Mouse (Mus musculus) midbrain, embryonic 11.5 days (tissue): ENCODE results near the gene Cd151. TPM values are rescaled to one million over a fixed set of nuclear protein-coding genes. Genes with fewer than 3 reads are reported as not detected.
A peak's percentile ranks its signal among the peaks of the same experiment; 100 is the strongest.

Experiments
- ATAC-seq: fragments of 200-750 bp; cut with Nextera tagmentation; 2 replicates; pipeline ENCODE4 v1.8.0; 2017; ENCODE audit warnings: moderate TSS enrichment, moderate library complexity; ENCODE audit not compliant: low FRiP score
- DNase-seq: peaks from one replicate; pipeline ENCODE4 v3.0.0; 2015; ENCODE audit warnings: low spot score; ENCODE audit errors: missing footprints
- H3K27ac ChIP-seq: fragments of 300-500 bp; sonication (generic); 2 replicates; pipeline ENCODE4 v1.5.1; 2014; ENCODE audit warnings: low read depth, low read length
- H3K27me3 ChIP-seq: fragments of 300-500 bp; sonication (generic); 2 replicates; pipeline ENCODE4 v1.6.1; 2014; ENCODE audit warnings: mild to moderate bottlenecking, low read length, moderate library complexity, mixed read lengths; ENCODE audit not compliant: control insufficient read depth, insufficient read depth
- H3K36me3 ChIP-seq: fragments of 300-500 bp; sonication (generic); 2 replicates; pipeline ENCODE4 v1.6.1; 2014; ENCODE audit warnings: mild to moderate bottlenecking, low read length, moderate library complexity, mixed read lengths; ENCODE audit not compliant: control insufficient read depth, insufficient read depth
- H3K4me1 ChIP-seq: fragments of 300-500 bp; sonication (generic); 2 replicates; pipeline ENCODE4 v1.6.1; 2014; ENCODE audit warnings: low read length; ENCODE audit not compliant: control insufficient read depth, insufficient read depth
- H3K4me2 ChIP-seq: fragments of 300-500 bp; sonication (generic); 2 replicates; pipeline ENCODE4 v1.6.1; 2014; ENCODE audit warnings: mild to moderate bottlenecking, moderate library complexity
- H3K4me3 ChIP-seq: fragments of 300-500 bp; sonication (generic); 2 replicates; pipeline ENCODE4 v1.5.1; 2014; ENCODE audit warnings: low read depth, low read length
- H3K9ac ChIP-seq: fragments of 300-500 bp; sonication (generic); 2 replicates; pipeline ENCODE4 v1.6.1; 2014; ENCODE audit warnings: low read length
- H3K9me3 ChIP-seq: fragments of 300-500 bp; sonication (generic); 2 replicates; pipeline ENCODE4 v1.6.1; 2016; ENCODE audit warnings: low read length; ENCODE audit not compliant: control insufficient read depth
- WGBS: fragments of 180-500 bp; shearing (Covaris S2); extraction: QIAGEN DNeasy Blood & Tissue Kit; methylation state at CpG from one replicate; pipeline ENCODE4 v1.1.7; 2014; 5-methylcytosine and 5-hydroxymethylcytosine counted together
- polyA plus RNA-seq: library from polyadenylated mRNA; unstranded; fragments of >200 nt; fragmentation: Nextera tagmentation; extraction: Ambion mirVana; gene quantifications from 2 replicates; pipeline ENCODE4 v1.2.1, GENCODE M21; 2014

Cd151 gene
- polyA plus RNA-seq, 1 experiment from 2014 or later = 36.6 TPM

DNA sequence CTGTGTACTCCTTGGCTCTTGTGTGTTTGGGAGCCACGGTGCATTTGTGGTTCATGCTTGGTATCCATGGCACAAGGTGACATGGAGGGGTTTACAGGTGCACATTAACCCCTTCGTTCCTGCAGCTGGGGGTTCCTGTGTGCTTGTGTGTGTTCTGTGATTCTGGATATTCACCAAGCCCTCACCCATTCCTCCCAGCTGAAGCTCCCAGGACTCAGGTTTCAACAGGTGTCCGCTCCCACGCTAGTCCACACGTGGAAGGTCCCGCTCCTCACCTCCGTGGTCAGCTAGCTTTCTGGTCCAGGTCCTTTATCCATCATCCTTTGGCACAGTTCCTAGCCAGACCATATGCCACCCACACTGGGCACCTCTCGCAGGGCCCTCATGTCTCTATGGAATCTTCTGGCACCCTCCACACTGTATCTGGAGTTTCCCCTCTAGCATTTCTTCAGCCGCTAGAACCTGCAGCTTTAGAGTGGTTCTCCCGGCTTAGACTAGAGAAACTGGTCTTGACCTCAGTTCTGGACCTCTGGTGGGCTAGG is 514 bp upstream of the Cd151 start:
- Histone ChIP-seq H3K9ac (peak overlapping the region; percentile 81; the same call in 1 of the 2 replicates), H3K27ac (no peak overlapping the region), H3K27me3 (peaks cover 54% of the 10 kb centered on the region), H3K4me2 (peak overlapping the region; percentile 72), H3K36me3 (peaks cover 2% of the 10 kb centered on the region; the same call in 1 of the 2 replicates), H3K4me1 (peaks cover 29% of the 10 kb centered on the region), H3K9me3 (no peaks in the 10 kb centered on the region), H3K4me3 (peak overlapping the region; percentile 68)
- ATAC-seq (no peak), DNase-seq (peak; percentile 84)
- 58% methylated on average over 10 of the region's 10 CpGs for WGBS

DNA sequence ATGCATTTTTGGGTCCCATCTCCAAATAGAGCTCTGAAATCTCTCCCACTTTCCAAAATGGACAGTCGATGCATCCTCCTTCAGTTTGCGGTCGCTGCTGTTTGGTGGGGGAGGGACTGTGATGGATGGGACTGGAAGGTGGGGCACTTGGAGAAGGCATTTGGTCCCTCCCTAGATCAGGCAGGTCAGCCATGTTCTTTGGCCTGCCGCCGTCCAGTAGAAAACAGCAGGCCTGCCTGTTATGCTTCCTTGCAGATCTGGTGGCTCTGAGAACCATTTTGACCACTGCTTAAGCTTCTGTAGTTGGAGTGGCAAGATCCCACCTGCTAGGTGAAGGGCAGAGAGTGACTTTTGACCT is 951 bp downstream of the Cd151 start:
- Histone ChIP-seq H3K9me3 (no peaks in the 10 kb centered on the region), H3K27ac (peak overlapping the region; percentile 66), H3K4me2 (peak overlapping the region; percentile 72), H3K9ac (peak overlapping the region; percentile 81), H3K36me3 (peaks cover 8% of the 10 kb centered on the region; the same call in 1 of the 2 replicates), H3K4me3 (peak overlapping the region; percentile 68), H3K27me3 (peaks cover 39% of the 10 kb centered on the region), H3K4me1 (peaks cover 25% of the 10 kb centered on the region)
- DNase-seq (peak; percentile 90), ATAC-seq (0 out of 2 replicates have a peak, but pooled peaks have one; percentile 8)
- WGBS = 28% methylated on average over 5 of the region's 5 CpGs

DNA sequence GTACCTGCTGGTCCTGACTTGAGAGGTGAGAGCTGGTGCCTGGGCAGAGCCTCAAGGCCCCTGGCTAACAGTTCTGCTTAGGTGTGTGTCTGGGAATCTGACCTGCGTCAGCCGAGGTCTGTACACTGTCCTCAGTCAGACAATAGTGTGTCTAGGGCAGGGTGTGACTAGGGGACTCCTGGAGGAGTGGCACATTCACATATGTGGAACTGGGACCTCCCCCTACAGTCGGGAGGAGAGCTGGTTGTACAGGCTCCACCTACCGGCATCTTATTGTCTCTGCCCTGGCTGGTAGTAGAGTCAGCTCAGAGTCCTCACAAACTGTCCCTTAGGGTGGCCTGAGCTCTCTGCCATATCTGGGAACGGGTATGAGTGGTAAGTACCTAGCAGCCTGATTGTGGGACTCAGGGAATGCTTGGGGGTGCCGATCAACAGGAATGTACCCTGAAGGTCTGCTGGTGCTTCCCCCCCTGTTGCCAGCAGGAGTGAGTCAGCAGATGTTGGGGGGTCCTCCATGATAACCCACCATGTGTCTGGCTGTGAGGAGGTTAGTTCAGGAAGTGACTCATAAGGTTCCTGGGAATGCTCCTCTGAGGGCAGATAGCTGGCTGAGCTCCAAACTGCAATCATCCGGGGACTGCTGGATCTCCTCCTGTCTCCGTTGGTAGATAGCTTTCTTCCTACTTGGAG is 1.5 kb downstream of the Cd151 start:
- peak overlapping the region; percentile 66 for H3K27ac ChIP-seq
- ATAC-seq = peak; percentile 81
- 28% methylated on average over 8 of the region's 8 CpGs for WGBS
- peaks cover 8% of the 10 kb centered on the region; the same call in 1 of the 2 replicates for H3K36me3 ChIP-seq
- peak overlapping the region; percentile 72 for H3K4me2 ChIP-seq
- H3K4me3 ChIP-seq = peak overlapping the region; percentile 68
- no peaks in the 10 kb centered on the region for H3K9me3 ChIP-seq
- H3K27me3 ChIP-seq = peaks cover 34% of the 10 kb centered on the region
- DNase-seq = peak; percentile 90
- peak overlapping the region; percentile 81 for H3K9ac ChIP-seq
- peaks cover 27% of the 10 kb centered on the region for H3K4me1 ChIP-seq

DNA sequence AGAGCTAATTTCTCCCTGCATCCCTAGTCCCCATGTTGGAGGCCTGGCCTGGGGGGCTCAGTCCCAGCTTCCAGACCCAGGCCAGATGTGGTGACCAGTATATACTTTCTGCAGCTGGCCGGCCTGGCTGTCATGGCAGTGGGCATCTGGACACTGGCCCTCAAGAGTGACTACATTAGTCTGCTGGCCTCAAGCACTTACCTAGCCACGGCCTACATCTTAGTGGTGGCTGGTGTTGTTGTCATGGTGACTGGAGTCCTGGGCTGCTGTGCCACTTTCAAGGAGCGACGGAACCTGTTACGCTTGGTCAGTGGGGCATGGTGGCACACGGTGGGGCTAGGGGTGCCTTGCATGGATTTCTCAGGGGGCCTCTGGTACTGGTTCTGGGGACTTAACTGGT is 2.2 kb downstream of the Cd151 start:
- Histone ChIP-seq H3K9me3 (no peaks in the 10 kb centered on the region), H3K4me2 (peak overlapping the region; percentile 72), H3K36me3 (peaks cover 8% of the 10 kb centered on the region; the same call in 1 of the 2 replicates), H3K4me3 (peak overlapping the region; percentile 7), H3K4me1 (peaks cover 34% of the 10 kb centered on the region), H3K27ac (no peak overlapping the region), H3K9ac (peak overlapping the region; percentile 81; the same call in 1 of the 2 replicates), H3K27me3 (peaks cover 27% of the 10 kb centered on the region)
- ATAC-seq = no peak
- peak; percentile 76 for DNase-seq
- 53% methylated on average over 6 of the region's 6 CpGs for WGBS

DNA sequence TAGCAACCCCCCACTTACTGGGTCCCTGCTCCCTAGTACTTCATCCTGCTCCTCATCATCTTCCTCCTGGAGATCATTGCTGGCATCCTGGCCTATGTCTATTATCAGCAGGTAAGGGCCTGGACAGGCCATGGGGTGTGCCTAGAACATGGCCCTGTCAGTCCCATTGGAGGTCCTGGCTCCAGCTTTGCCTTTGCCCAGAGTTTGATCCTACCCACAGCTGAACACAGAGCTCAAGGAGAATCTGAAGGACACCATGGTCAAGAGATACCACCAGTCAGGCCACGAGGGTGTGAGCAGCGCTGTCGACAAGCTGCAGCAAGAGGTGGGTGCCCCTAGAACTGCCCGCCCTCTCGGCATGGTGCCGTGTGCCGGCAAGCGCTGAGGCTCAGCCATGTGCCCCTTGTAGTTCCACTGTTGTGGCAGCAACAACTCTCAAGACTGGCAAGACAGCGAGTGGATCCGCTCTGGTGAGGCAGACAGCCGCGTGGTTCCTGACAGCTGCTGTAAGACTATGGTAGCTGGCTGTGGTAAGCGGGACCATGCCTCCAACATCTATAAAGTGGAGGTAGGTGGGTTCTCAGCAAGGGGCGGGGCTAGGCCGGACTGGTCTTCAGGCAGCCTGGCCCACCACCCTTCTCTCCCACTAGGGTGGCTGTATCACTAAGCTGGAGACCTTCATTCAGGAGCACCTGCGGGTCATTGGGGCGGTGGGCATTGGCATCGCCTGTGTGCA is 2.9 kb downstream of the Cd151 start:
- Histone ChIP-seq H3K9ac (0 out of 2 replicates have a peak overlapping the region, but pooled peaks have one; percentile 12), H3K4me2 (peak overlapping the region; percentile 72), H3K9me3 (no peaks in the 10 kb centered on the region), H3K27me3 (peaks cover 20% of the 10 kb centered on the region), H3K36me3 (peaks cover 8% of the 10 kb centered on the region; the same call in 1 of the 2 replicates), H3K4me1 (peaks cover 32% of the 10 kb centered on the region), H3K4me3 (0 out of 2 replicates have a peak overlapping the region, but pooled peaks have one; percentile 7), H3K27ac (no peak overlapping the region)
- no peak for DNase-seq
- ATAC-seq = no peak
- WGBS = 92% methylated on average over 18 of the region's 18 CpGs

DNA sequence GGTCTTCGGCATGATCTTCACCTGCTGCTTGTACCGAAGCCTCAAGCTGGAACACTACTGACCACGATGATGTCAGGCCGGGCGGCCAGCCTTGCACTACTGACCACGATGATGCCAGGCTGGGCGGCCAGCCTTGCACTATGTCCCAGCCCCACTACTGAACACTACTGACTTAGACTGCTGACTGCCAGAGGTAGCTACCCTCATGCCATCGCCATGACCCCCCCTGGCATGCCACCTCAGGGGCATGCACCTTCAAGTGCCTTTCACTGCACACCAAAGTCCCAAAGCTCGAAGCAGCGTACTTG is 3.4 kb downstream of the Cd151 start:
- Histone ChIP-seq H3K9ac (no peak overlapping the region), H3K4me1 (peaks cover 32% of the 10 kb centered on the region), H3K36me3 (peaks cover 8% of the 10 kb centered on the region; the same call in 1 of the 2 replicates), H3K27ac (no peak overlapping the region), H3K27me3 (peaks cover 15% of the 10 kb centered on the region), H3K4me3 (no peak overlapping the region), H3K4me2 (no peak overlapping the region), H3K9me3 (no peaks in the 10 kb centered on the region)
- DNase-seq (peak; percentile 49), ATAC-seq (no peak)
- WGBS = 91% methylated on average over 10 of the region's 10 CpGs

DNA sequence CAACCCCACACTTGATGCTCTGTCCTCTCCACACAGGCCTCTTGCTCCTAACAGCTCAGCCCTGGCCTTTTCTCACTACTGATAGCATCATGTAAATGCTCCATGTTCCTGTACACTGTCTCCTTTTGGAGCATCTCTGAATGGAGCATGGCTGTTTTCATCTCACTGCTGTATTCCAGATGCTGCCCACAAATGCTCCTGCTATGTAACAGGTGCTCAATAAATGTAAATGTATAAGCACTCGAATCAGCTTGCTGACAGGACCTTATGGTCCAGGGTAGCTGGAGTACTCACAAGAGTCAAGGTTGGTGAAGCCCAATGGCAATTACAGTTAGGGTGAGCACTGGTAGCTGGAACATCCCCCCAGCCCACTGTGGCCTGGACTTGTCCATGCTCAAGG is 4.0 kb downstream of the Cd151 start:
- 84% methylated on average over 1 of the region's 1 CpGs for WGBS
- no peak for ATAC-seq
- peaks cover 32% of the 10 kb centered on the region for H3K4me1 ChIP-seq
- no peak overlapping the region for H3K27ac ChIP-seq
- no peak overlapping the region for H3K4me2 ChIP-seq
- H3K9me3 ChIP-seq = no peaks in the 10 kb centered on the region
- no peak overlapping the region for H3K4me3 ChIP-seq
- H3K9ac ChIP-seq = no peak overlapping the region
- H3K36me3 ChIP-seq = peaks cover 8% of the 10 kb centered on the region; the same call in 1 of the 2 replicates
- peaks cover 11% of the 10 kb centered on the region for H3K27me3 ChIP-seq
- DNase-seq = peak; percentile 51

DNA sequence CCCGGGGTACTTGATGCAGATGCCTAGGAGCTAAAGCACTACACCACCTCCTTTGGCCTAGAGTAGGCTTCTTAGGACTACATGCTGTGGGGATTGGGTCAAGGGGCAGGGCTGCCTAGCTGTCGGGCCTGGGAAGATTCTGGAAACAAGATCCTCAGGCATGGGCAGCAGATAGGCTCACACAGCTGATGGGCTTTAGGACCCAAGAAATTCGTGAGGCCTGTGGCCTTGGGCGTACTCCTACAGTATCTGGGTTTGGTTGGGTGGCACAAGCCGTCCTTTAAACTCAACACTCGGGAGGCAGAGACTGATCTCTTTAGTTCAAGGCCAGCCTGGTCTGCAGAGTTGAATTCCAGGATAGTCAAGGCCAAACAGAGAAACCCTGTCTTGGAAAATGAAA is 5.0 kb downstream of the Cd151 start:
- ATAC-seq (no peak), DNase-seq (peak; percentile 37)
- H3K36me3 ChIP-seq = peaks cover 8% of the 10 kb centered on the region; the same call in 1 of the 2 replicates
- no peak overlapping the region for H3K27ac ChIP-seq
- peaks cover 34% of the 10 kb centered on the region for H3K4me1 ChIP-seq
- no peak overlapping the region for H3K4me2 ChIP-seq
- H3K27me3 ChIP-seq = peaks cover 4% of the 10 kb centered on the region
- no peaks in the 10 kb centered on the region for H3K9me3 ChIP-seq
- H3K9ac ChIP-seq = no peak overlapping the region
- 81% methylated on average over 6 of the region's 6 CpGs for WGBS
- no peak overlapping the region for H3K4me3 ChIP-seq

DNA sequence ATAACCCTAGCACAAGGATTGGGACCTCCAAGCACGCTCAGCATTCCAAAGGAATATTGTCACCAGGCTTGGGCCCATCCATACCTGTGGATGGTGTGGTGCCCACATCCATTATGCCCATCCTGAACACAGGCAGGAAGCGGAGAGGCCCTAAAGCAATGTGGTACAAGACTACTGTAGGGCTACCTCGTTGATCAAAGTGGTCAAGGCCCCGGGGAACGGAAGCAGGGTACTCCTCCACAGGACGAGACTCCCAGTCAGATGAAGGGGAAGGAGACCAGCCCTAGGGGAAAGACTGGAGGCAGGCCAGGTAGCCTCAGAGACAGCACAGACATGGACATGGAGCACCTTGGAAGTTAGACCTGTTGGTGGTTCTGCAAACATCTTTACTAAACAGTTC is 5.6 kb downstream of the Cd151 start:
- H3K4me2 ChIP-seq = no peak overlapping the region
- no peaks in the 10 kb centered on the region for H3K9me3 ChIP-seq
- peaks cover 33% of the 10 kb centered on the region for H3K4me1 ChIP-seq
- ATAC-seq (no peak), DNase-seq (no peak)
- no peak overlapping the region for H3K27ac ChIP-seq
- H3K9ac ChIP-seq = no peak overlapping the region
- 90% methylated on average over 6 of the region's 6 CpGs for WGBS
- H3K4me3 ChIP-seq = no peak overlapping the region
- peaks cover 8% of the 10 kb centered on the region; the same call in 1 of the 2 replicates for H3K36me3 ChIP-seq
- peaks cover 8% of the 10 kb centered on the region for H3K27me3 ChIP-seq
